Mouse (Mus musculus): ENCODE results near the gene Mettl9. TPM values are rescaled to one million over a fixed set of nuclear protein-coding genes. Genes with fewer than 3 reads are reported as not detected.

Mettl9 gene
- polyA plus RNA-seq, 1 experiment from 2014 or later = 87.4 TPM

- H3K27ac ChIP-seq = no peak overlapping the region
- H3K4me2 ChIP-seq = no peak overlapping the region
- H3K9ac ChIP-seq = no peak overlapping the region
- 83% methylated on average over 6 of the region's 6 CpGs for WGBS
- H3K27me3 ChIP-seq = no peaks in the 10 kb centered on the region
- no peak for ATAC-seq (replicated peaks; ENCODE audit: insufficient number of reproducible peaks, insufficient read depth, low FRiP score, low read depth)
- no peaks in the 10 kb centered on the region for H3K9me3 ChIP-seq (replicated peaks)
- H3K36me3 ChIP-seq = no peaks in the 10 kb centered on the region; the same call in 1 of the 2 replicates
- peaks cover 15% of the 10 kb centered on the region for H3K4me1 ChIP-seq (replicated peaks)
- no peak overlapping the region for H3K4me3 ChIP-seq
Measured at GRCm38 (mm10) chr7:121045671-121046453, 11.6 kb downstream of the Mettl9 start.

- H3K9me3 ChIP-seq (replicated peaks) = no peaks in the 10 kb centered on the region
- peaks cover 10% of the 10 kb centered on the region; the same call in 1 of the 2 replicates for H3K4me1 ChIP-seq (replicated peaks)
- no peak for ATAC-seq (replicated peaks; ENCODE audit: insufficient number of reproducible peaks, insufficient read depth, low FRiP score, low read depth)
Measured at GRCm38 (mm10) chr7:121047624-121048023, 13.4 kb downstream of the Mettl9 start.

GRCm38 (mm10) chr7:121053071-121053470 is 18.8 kb downstream of the Mettl9 start:
- Histone ChIP-seq H3K27me3 (no peaks in the 10 kb centered on the region), H3K9ac (no peak overlapping the region), H3K27ac (no peak overlapping the region), H3K36me3 (peaks cover 31% of the 10 kb centered on the region), H3K4me3 (no peak overlapping the region), H3K4me2 (no peak overlapping the region), H3K4me1 (replicated peaks) (no peaks in the 10 kb centered on the region), H3K9me3 (replicated peaks) (no peaks in the 10 kb centered on the region)
- no peak for ATAC-seq (replicated peaks; ENCODE audit: insufficient number of reproducible peaks, insufficient read depth, low FRiP score, low read depth)
- 85% methylated on average over 4 of the region's 4 CpGs for WGBS

More at GRCm38 (mm10) chr7:121047624-121048023, 13.4 kb downstream of the Mettl9 start:
- Histone ChIP-seq H3K36me3 (peaks cover 10% of the 10 kb centered on the region; the same call in 1 of the 2 replicates), H3K4me3 (no peak overlapping the region), H3K4me2 (no peak overlapping the region), H3K9ac (no peak overlapping the region), H3K27me3 (no peaks in the 10 kb centered on the region), H3K27ac (no peak overlapping the region)
- WGBS = 97% methylated on average over 2 of the region's 2 CpGs

- H3K4me1 ChIP-seq (replicated peaks) = no peaks in the 10 kb centered on the region; the same call in 1 of the 2 replicates
- no peak overlapping the region for H3K9ac ChIP-seq
- no peak overlapping the region for H3K4me3 ChIP-seq
- H3K36me3 ChIP-seq = peaks cover 21% of the 10 kb centered on the region
- H3K27ac ChIP-seq = no peak overlapping the region
- H3K27me3 ChIP-seq = no peaks in the 10 kb centered on the region
- no peaks in the 10 kb centered on the region for H3K9me3 ChIP-seq (replicated peaks)
- WGBS = 71% methylated on average over 6 of the region's 6 CpGs
- no peak for ATAC-seq (replicated peaks; ENCODE audit: insufficient number of reproducible peaks, insufficient read depth, low FRiP score, low read depth)
- no peak overlapping the region for H3K4me2 ChIP-seq
Measured at GRCm38 (mm10) chr7:121059477-121060218, 25.4 kb downstream of the Mettl9 start.

- Histone ChIP-seq H3K36me3 (peaks cover 8% of the 10 kb centered on the region; the same call in 1 of the 2 replicates), H3K27me3 (no peaks in the 10 kb centered on the region), H3K27ac (no peak overlapping the region), H3K9ac (no peak overlapping the region), H3K4me3 (no peak overlapping the region), H3K9me3 (replicated peaks) (no peaks in the 10 kb centered on the region), H3K4me2 (no peak overlapping the region), H3K4me1 (replicated peaks) (no peaks in the 10 kb centered on the region; the same call in 1 of the 2 replicates)
- ATAC-seq (replicated peaks; ENCODE audit: insufficient number of reproducible peaks, insufficient read depth, low FRiP score, low read depth) = no peak
- WGBS = 45% methylated on average over 4 of the region's 4 CpGs
Measured at GRCm38 (mm10) chr7:121064309-121064708, 30.1 kb downstream of the Mettl9 start.

GRCm38 (mm10) chr7:121071276-121071675 is 37.0 kb downstream of the Mettl9 start:
- no peaks in the 10 kb centered on the region for H3K9me3 ChIP-seq (replicated peaks)
- 78% methylated on average over 4 of the region's 4 CpGs for WGBS
- H3K4me2 ChIP-seq = no peak overlapping the region
- H3K36me3 ChIP-seq = peaks cover 8% of the 10 kb centered on the region
- peaks cover 20% of the 10 kb centered on the region for H3K4me1 ChIP-seq (replicated peaks)
- no peak overlapping the region for H3K27ac ChIP-seq
- no peak overlapping the region for H3K4me3 ChIP-seq
- H3K27me3 ChIP-seq = no peaks in the 10 kb centered on the region
- ATAC-seq (replicated peaks; ENCODE audit: insufficient number of reproducible peaks, insufficient read depth, low FRiP score, low read depth) = no peak
- no peak overlapping the region for H3K9ac ChIP-seq

- ATAC-seq (replicated peaks; ENCODE audit: insufficient number of reproducible peaks, insufficient read depth, low FRiP score, low read depth) = no peak
- H3K27me3 ChIP-seq = no peaks in the 10 kb centered on the region
- no peak overlapping the region for H3K4me3 ChIP-seq
- no peak overlapping the region for H3K4me2 ChIP-seq
- H3K4me1 ChIP-seq (replicated peaks) = peaks cover 20% of the 10 kb centered on the region
- WGBS = 78% methylated on average over 5 of the region's 5 CpGs
- H3K9ac ChIP-seq = no peak overlapping the region
- H3K36me3 ChIP-seq = peaks cover 13% of the 10 kb centered on the region
- no peak overlapping the region for H3K27ac ChIP-seq
- no peaks in the 10 kb centered on the region for H3K9me3 ChIP-seq (replicated peaks)
Measured at GRCm38 (mm10) chr7:121072506-121072905, 38.3 kb downstream of the Mettl9 start.

GRCm38 (mm10) chr7:121074281-121074680 is 40.0 kb downstream of the Mettl9 start, which contains the start of gene Igsf6:
Gene Igsf6, minus strand, starts transcription at chr7:121074572.
- no peaks in the 10 kb centered on the region for H3K27me3 ChIP-seq
- H3K27ac ChIP-seq = peak within 1 kb of the TSS; percentile 60
- no peak within 1 kb of the TSS for H3K9ac ChIP-seq
- 46% methylated on average over 11 of the region's 11 CpGs for WGBS
- peaks cover 22% of the 10 kb centered on the region for H3K4me1 ChIP-seq (replicated peaks)
- no peaks in the 10 kb centered on the region for H3K9me3 ChIP-seq (replicated peaks)
- H3K4me2 ChIP-seq = peak within 1 kb of the TSS; percentile 7; the same call in 1 of the 2 replicates
- no peak within 1 kb of the TSS for H3K4me3 ChIP-seq
- H3K36me3 ChIP-seq = peaks cover 12% of the 10 kb centered on the region
- ATAC-seq (replicated peaks; ENCODE audit: insufficient number of reproducible peaks, insufficient read depth, low FRiP score, low read depth) = no peak

GRCm38 (mm10) chr7:121074801-121075400 is 40.7 kb downstream of the Mettl9 start:
- Histone ChIP-seq H3K4me2 (0 out of 2 replicates have a peak overlapping the region, but pooled peaks have one; percentile 7), H3K9me3 (replicated peaks) (no peaks in the 10 kb centered on the region), H3K36me3 (peaks cover 12% of the 10 kb centered on the region), H3K4me1 (replicated peaks) (peaks cover 22% of the 10 kb centered on the region), H3K9ac (no peak overlapping the region), H3K4me3 (no peak overlapping the region), H3K27ac (peak overlapping the region; percentile 60), H3K27me3 (no peaks in the 10 kb centered on the region)
- 39% methylated on average over 6 of the region's 6 CpGs for WGBS
- peak; percentile 64; the same call in 1 of the 2 replicates for ATAC-seq (replicated peaks; ENCODE audit: insufficient number of reproducible peaks, insufficient read depth, low FRiP score, low read depth)

GRCm38 (mm10) chr7:121075416-121075815 is 41.2 kb downstream of the Mettl9 start:
- Histone ChIP-seq H3K4me2 (0 out of 2 replicates have a peak overlapping the region, but pooled peaks have one; percentile 7), H3K36me3 (peaks cover 12% of the 10 kb centered on the region), H3K9me3 (replicated peaks) (no peaks in the 10 kb centered on the region), H3K27me3 (no peaks in the 10 kb centered on the region), H3K4me1 (replicated peaks) (peaks cover 22% of the 10 kb centered on the region), H3K4me3 (no peak overlapping the region), H3K27ac (peak overlapping the region; percentile 60), H3K9ac (no peak overlapping the region)
- no peak for ATAC-seq (replicated peaks; ENCODE audit: insufficient number of reproducible peaks, insufficient read depth, low FRiP score, low read depth)
- 54% methylated on average over 5 of the region's 5 CpGs for WGBS

- Histone ChIP-seq H3K4me2 (no peak overlapping the region), H3K4me1 (replicated peaks) (peaks cover 22% of the 10 kb centered on the region), H3K4me3 (no peak overlapping the region), H3K9ac (no peak overlapping the region), H3K36me3 (peaks cover 10% of the 10 kb centered on the region), H3K27ac (no peak overlapping the region), H3K27me3 (no peaks in the 10 kb centered on the region), H3K9me3 (replicated peaks) (no peaks in the 10 kb centered on the region)
- no peak for ATAC-seq (replicated peaks; ENCODE audit: insufficient number of reproducible peaks, insufficient read depth, low FRiP score, low read depth)
- 92% methylated on average over 6 of the region's 6 CpGs for WGBS
Measured at GRCm38 (mm10) chr7:121077311-121077710, 43.1 kb downstream of the Mettl9 start.
